11 mouse cellular contexts compared by ENCODE assay signal in the genomic region with DNA sequence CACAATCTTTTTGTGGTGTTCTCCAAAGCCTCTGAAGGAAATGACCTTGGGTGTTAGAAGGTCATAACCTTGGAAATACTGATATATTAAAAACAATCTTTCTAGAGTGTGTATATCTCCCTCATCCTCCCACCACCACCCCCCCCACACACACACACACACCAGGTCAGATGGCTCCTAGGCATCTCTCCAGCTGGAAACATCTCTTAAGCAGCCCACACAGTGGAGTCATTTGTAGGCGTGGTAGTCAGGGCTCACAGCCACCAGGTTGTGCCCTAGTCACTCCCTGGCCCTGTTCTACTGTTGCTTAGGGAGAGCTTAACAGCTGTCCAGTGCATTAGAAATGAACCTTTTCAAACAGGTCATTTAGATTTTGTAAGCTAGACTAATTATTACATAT.
DNase-seq lines count a peak whose midpoint lies in the region; ATAC-seq and TF ChIP-seq lines count a peak whose summit lies in the region.
"Had no signal": no experiment of that assay in that cellular context is flagged by ENCODE, and none has a peak within 500 bp of the region (broad histone marks: within the 10 kb centered on the region; RNA-seq: fewer than 3 reads in every experiment).

No protein-coding gene starts in this region.

- no peak for TF ChIP-seq EP300 in lung, postnatal 0 days (IDR thresholded peaks at IDR 0.05)

- 75% methylated on average over 1 of the region's 1 CpGs for WGBS in hindbrain, embryonic 13.5 days
- WGBS in hindbrain, embryonic 10.5 days = 86% methylated on average over 1 of the region's 1 CpGs
- 67% methylated on average over 1 of the region's 1 CpGs for WGBS in lung, postnatal 0 days

- DNase-seq in hindbrain, embryonic 10.5 days (ENCODE audit: low spot score) = no peak
- peak; percentile 2 for DNase-seq in lung, postnatal 14 days
- no peak for DNase-seq in lung, postnatal 0 days (ENCODE audit: low spot score)
- peak; percentile 60 to 69 for DNase-seq in adrenal gland, postnatal 36 days
- peak; percentile 65 for DNase-seq in testis, postnatal 14 days (ENCODE audit: low spot score)
- DNase-seq: spleen, adult 18-20 months; thymus, adult 18-20 months had no signal

- no peaks in the 10 kb centered on the region for H3K9me3 ChIP-seq in hindbrain, embryonic 13.5 days
- no peaks in the 10 kb centered on the region for H3K9me3 ChIP-seq in hindbrain, embryonic 10.5 days
- H3K9me3 ChIP-seq in lung, postnatal 0 days (ENCODE audit: low read length) = no peaks in the 10 kb centered on the region

- TF ChIP-seq CTCF in lung, postnatal 0 days (IDR thresholded peaks at IDR 0.05) = no peak

- peaks cover 33% of the 10 kb centered on the region for H3K4me1 ChIP-seq in hindbrain, embryonic 13.5 days (replicated peaks)
- H3K4me1 ChIP-seq in hindbrain, embryonic 10.5 days (replicated peaks) = no peaks in the 10 kb centered on the region
- no peaks in the 10 kb centered on the region for H3K4me1 ChIP-seq in lung, postnatal 0 days (ENCODE audit: insufficient read depth, low read depth, low read length)

- H3K27me3 ChIP-seq in hindbrain, embryonic 13.5 days = no peaks in the 10 kb centered on the region
- no peaks in the 10 kb centered on the region for H3K27me3 ChIP-seq in hindbrain, embryonic 10.5 days (ENCODE audit: insufficient read depth, poor library complexity, severe bottlenecking)
- H3K27me3 ChIP-seq in lung, postnatal 0 days (replicated peaks; ENCODE audit: insufficient read depth, low read length) = no peaks in the 10 kb centered on the region
- H3K27me3 ChIP-seq: CH12.LX had no signal

- H3K27ac ChIP-seq in hindbrain, embryonic 13.5 days = 0 out of 2 replicates have a peak overlapping the region, but pooled peaks have one; percentile 25
- H3K27ac ChIP-seq in hindbrain, embryonic 10.5 days = no peak overlapping the region
- no peak overlapping the region for H3K27ac ChIP-seq in lung, postnatal 0 days (ENCODE audit: low read length)
- H3K27ac ChIP-seq: macrophage had no signal

- H3K4me2 ChIP-seq in hindbrain, embryonic 13.5 days = no peak overlapping the region
- H3K4me2 ChIP-seq in lung, postnatal 0 days (replicated peaks; ENCODE audit: low read depth, low read length) = no peak overlapping the region

- no peak overlapping the region for H3K4me3 ChIP-seq in hindbrain, embryonic 13.5 days
- H3K4me3 ChIP-seq in hindbrain, embryonic 10.5 days = no peak overlapping the region
- no peak overlapping the region for H3K4me3 ChIP-seq in lung, postnatal 0 days (ENCODE audit: low read depth, low read length)

- no peak for ATAC-seq in hindbrain, embryonic 13.5 days (ENCODE audit: low FRiP score)
- ATAC-seq in lung, postnatal 0 days = no peak
- no peak for ATAC-seq in erythroblast, adult 5-6 weeks (replicated peaks; ENCODE audit: low FRiP score, poor library complexity, severe bottlenecking)

- no peak overlapping the region for H3K9ac ChIP-seq in hindbrain, embryonic 13.5 days
- H3K9ac ChIP-seq in lung, postnatal 0 days (replicated peaks; ENCODE audit: low read depth) = no peak overlapping the region

- H3K36me3 ChIP-seq in hindbrain, embryonic 13.5 days = peaks cover 31% of the 10 kb centered on the region
- H3K36me3 ChIP-seq in hindbrain, embryonic 10.5 days = peaks cover 76% of the 10 kb centered on the region
- peaks cover 5% of the 10 kb centered on the region for H3K36me3 ChIP-seq in lung, postnatal 0 days (ENCODE audit: insufficient read depth, low read length)

Comparison
In these comparisons a context has a peak if more than half of its experiments do, and no peak if none do; other contexts are left out.
1. DNase-seq: peak in lung, postnatal 14 days (single experiment), adrenal gland, postnatal 36 days (2 of 2) and testis, postnatal 14 days (single experiment); none in hindbrain, embryonic 10.5 days (single experiment) and lung, postnatal 0 days (single experiment).